Mouse (Mus musculus): ENCODE measurements at regions not wholly inside any gene's neighbourhood (a gene's known extent, or its start where the extent isn't known, plus 50 kb on each side); places are given as distances from the start of the nearest gene placed in this dataset.

DNA sequence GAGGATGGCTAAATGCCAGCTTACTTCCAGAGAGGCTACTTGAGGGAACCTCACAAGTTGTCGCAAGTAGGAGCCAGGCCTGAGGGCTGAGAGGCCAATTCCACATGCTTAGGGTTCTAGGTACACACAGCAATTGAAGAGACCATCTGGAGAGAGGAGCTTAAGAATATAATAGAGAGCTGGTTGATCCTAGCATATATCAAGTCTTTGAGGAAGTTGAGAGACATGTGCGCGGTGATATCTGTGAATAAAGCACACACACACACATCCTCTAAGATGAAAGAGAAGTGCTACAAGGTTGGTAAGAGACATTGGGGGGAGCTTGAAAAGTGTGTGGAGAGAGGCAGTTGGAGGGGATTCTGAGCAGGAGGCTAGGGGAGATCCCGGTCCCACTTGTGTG lies 189.5 kb downstream of the Zfp462 start:
- H3K9me3 ChIP-seq (ENCODE audit: control insufficient read depth, low read length), result no peaks in the 10 kb centered on the region
- H3K9ac ChIP-seq (ENCODE audit: low read length), result no peak overlapping the region
- no peak for ATAC-seq (ENCODE audit: insufficient number of reproducible peaks, insufficient read depth, low FRiP score, low read depth)
- 89% methylated on average over 4 of the region's 4 CpGs for WGBS
- H3K27me3 ChIP-seq (ENCODE audit: control insufficient read depth, insufficient read depth, low read length), result no peaks in the 10 kb centered on the region
- H3K4me3 ChIP-seq (ENCODE audit: control insufficient read depth in 1 of 2, insufficient read depth in 1 of 2, low read depth in 1 of 2, low read length in 2 of 2), result no peak overlapping the region
- H3K4me2 ChIP-seq (ENCODE audit: low read length), result no peak overlapping the region
- H3K27ac ChIP-seq (replicated peaks in 1 of 2; ENCODE audit: control insufficient read depth in 1 of 2, insufficient read depth in 1 of 2, low read depth in 2 of 2, low read length in 2 of 2), result no peak overlapping the region
- H3K36me3 ChIP-seq (ENCODE audit: control insufficient read depth, insufficient read depth, low read length), result no peaks in the 10 kb centered on the region
- H3K4me1 ChIP-seq (ENCODE audit: control insufficient read depth in 2 of 2, insufficient read depth in 2 of 2, low read length in 2 of 2), result no peaks in the 10 kb centered on the region; a peak in 1 of 4 replicates

DNA sequence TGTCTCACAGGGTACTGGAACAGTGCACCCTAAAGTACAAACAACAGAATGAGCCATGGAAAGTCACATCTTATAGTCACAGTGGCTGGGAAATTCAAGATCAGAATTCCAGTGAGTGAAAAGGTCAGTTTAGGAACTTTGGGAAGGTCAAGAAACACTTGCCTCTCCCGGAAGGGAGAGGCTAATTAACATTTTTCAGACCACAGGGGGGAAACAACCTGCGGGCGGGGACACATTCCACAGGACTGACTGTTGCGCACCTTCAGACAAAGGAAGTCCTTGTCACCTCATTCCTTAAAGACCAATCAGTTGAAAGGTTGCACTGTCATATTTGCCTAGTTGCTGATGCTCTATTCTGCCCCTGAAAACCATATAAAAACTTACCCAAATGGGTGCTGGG lies 189.9 kb downstream of the Zfp462 start:
- Histone ChIP-seq H3K9ac (ENCODE audit: low read length) (no peak overlapping the region), H3K27me3 (ENCODE audit: control insufficient read depth, insufficient read depth, low read length) (no peaks in the 10 kb centered on the region), H3K4me3 (ENCODE audit: control insufficient read depth in 1 of 2, insufficient read depth in 1 of 2, low read depth in 1 of 2, low read length in 2 of 2) (no peak overlapping the region), H3K4me1 (ENCODE audit: control insufficient read depth in 2 of 2, insufficient read depth in 2 of 2, low read length in 2 of 2) (no peaks in the 10 kb centered on the region; a peak in 1 of 4 replicates), H3K4me2 (ENCODE audit: low read length) (no peak overlapping the region), H3K27ac (replicated peaks in 1 of 2; ENCODE audit: control insufficient read depth in 1 of 2, insufficient read depth in 1 of 2, low read depth in 2 of 2, low read length in 2 of 2) (no peak overlapping the region), H3K36me3 (ENCODE audit: control insufficient read depth, insufficient read depth, low read length) (no peaks in the 10 kb centered on the region), H3K9me3 (ENCODE audit: control insufficient read depth, low read length) (no peaks in the 10 kb centered on the region)
- 77% methylated on average over 4 of the region's 4 CpGs for WGBS
- ATAC-seq (ENCODE audit: insufficient number of reproducible peaks, insufficient read depth, low FRiP score, low read depth), result no peak

DNA sequence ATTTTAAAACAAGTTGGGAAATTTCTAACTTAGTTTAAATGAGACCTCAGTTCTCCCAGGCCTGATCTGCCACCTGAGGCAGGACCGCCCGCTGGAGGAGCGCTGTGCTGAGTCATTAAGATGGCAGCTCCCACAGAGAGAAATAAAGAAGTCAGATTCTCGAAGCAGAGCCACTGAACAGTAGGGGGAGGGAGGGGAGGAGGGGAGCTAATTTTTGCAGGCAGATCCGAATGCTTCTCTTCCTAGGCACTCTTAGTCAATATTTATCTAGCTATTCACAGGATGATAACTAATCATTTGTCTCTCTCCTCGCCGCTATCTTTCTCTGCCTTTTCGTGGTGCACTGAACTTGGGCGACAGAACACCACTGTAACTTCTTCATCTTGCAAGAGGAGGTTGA lies 191.4 kb downstream of the Zfp462 start:
- H3K9me3 ChIP-seq (ENCODE audit: control insufficient read depth, low read length), result no peaks in the 10 kb centered on the region
- no peak overlapping the region; a peak in 1 of 4 replicates for H3K27ac ChIP-seq (replicated peaks in 1 of 2; ENCODE audit: control insufficient read depth in 1 of 2, insufficient read depth in 1 of 2, low read depth in 2 of 2, low read length in 2 of 2)
- H3K36me3 ChIP-seq (ENCODE audit: control insufficient read depth, insufficient read depth, low read length), result no peaks in the 10 kb centered on the region
- no peak overlapping the region for H3K9ac ChIP-seq (ENCODE audit: low read length)
- H3K4me3 ChIP-seq (ENCODE audit: control insufficient read depth in 1 of 2, insufficient read depth in 1 of 2, low read depth in 1 of 2, low read length in 2 of 2), result no peak overlapping the region
- no peaks in the 10 kb centered on the region; a peak in 1 of 4 replicates for H3K4me1 ChIP-seq (ENCODE audit: control insufficient read depth in 2 of 2, insufficient read depth in 2 of 2, low read length in 2 of 2)
- no peak for ATAC-seq (ENCODE audit: insufficient number of reproducible peaks, insufficient read depth, low FRiP score, low read depth)
- H3K27me3 ChIP-seq (ENCODE audit: control insufficient read depth, insufficient read depth, low read length), result no peaks in the 10 kb centered on the region
- WGBS, result 15% methylated on average over 9 of the region's 9 CpGs
- H3K4me2 ChIP-seq (ENCODE audit: low read length), result no peak overlapping the region

DNA sequence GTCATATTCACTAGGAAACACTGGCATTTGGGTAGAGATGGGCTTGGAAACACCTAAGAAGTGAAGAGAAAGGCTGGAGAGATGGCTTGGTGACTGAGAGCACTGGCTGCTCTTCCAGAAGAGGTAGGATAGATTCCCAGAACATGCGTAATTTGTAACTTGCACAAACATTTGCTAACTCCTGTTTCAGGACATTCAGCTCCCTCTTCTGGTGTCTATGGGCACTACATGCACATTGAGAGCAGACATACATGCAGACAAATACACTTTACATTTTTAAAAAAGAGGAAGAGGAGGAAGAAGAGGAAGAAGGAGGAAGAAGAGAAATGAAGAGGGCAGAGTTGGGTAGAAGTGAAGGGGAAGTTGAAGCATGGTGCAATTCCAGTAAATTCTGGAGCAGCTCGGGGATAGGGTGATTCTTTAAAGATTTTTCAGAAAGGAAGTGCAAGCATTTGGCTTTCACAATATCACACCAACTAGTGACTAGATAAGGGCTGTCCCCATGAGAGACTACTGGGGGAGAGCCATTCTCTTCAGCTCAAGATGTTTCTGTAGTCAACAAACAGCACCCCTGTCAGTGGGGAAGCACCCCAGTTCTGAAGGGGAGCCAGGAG lies 193.0 kb downstream of the Zfp462 start:
- H3K36me3 ChIP-seq (ENCODE audit: control insufficient read depth, insufficient read depth, low read length), result no peaks in the 10 kb centered on the region
- 83% methylated on average over 2 of the region's 2 CpGs for WGBS
- H3K4me1 ChIP-seq (ENCODE audit: control insufficient read depth in 2 of 2, insufficient read depth in 2 of 2, low read length in 2 of 2), result peaks cover 7 to 15% of the 10 kb centered on the region in 2 experiments; a peak in 3 of 4 replicates
- H3K27ac ChIP-seq (replicated peaks in 1 of 2; ENCODE audit: control insufficient read depth in 1 of 2, insufficient read depth in 1 of 2, low read depth in 2 of 2, low read length in 2 of 2), result no peak overlapping the region
- no peak overlapping the region for H3K9ac ChIP-seq (ENCODE audit: low read length)
- ATAC-seq (ENCODE audit: insufficient number of reproducible peaks, insufficient read depth, low FRiP score, low read depth), result no peak
- no peak overlapping the region for H3K4me3 ChIP-seq (ENCODE audit: control insufficient read depth in 1 of 2, insufficient read depth in 1 of 2, low read depth in 1 of 2, low read length in 2 of 2)
- H3K27me3 ChIP-seq (ENCODE audit: control insufficient read depth, insufficient read depth, low read length), result no peaks in the 10 kb centered on the region
- no peak overlapping the region for H3K4me2 ChIP-seq (ENCODE audit: low read length)
- no peaks in the 10 kb centered on the region for H3K9me3 ChIP-seq (ENCODE audit: control insufficient read depth, low read length)

DNA sequence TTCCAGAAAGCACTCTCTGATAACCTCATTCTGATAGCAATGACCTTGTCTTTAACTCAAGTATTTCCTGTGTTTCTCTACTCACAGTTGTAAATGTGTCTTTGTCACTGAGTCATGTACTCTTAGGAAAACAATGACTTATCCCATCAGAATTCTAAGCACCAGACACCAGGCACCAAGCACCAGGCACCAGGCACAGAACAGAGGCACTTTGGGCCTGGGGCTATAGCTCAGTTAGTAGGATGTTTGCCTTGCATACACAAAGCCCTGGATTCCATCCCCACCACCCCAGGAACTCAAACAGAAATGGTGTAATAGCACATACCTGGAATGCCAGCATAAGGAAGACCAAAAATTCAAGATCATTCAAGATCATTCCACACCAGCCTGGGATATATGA lies 196.5 kb downstream of the Zfp462 start:
- no peaks in the 10 kb centered on the region for H3K27me3 ChIP-seq (ENCODE audit: control insufficient read depth, insufficient read depth, low read length)
- no peaks in the 10 kb centered on the region for H3K9me3 ChIP-seq (ENCODE audit: control insufficient read depth, low read length)
- H3K4me3 ChIP-seq (ENCODE audit: control insufficient read depth in 1 of 2, insufficient read depth in 1 of 2, low read depth in 1 of 2, low read length in 2 of 2), result no peak overlapping the region
- H3K27ac ChIP-seq (replicated peaks in 1 of 2; ENCODE audit: control insufficient read depth in 1 of 2, insufficient read depth in 1 of 2, low read depth in 2 of 2, low read length in 2 of 2), result peak overlapping the region in 1 of 2 experiments; percentile 50; a peak in 2 of 4 replicates
- ATAC-seq (ENCODE audit: insufficient number of reproducible peaks, insufficient read depth, low FRiP score, low read depth), result 0 out of 2 replicates have a peak, but pooled peaks have one; percentile 32
- no peak overlapping the region for H3K4me2 ChIP-seq (ENCODE audit: low read length)
- no peak overlapping the region for H3K9ac ChIP-seq (ENCODE audit: low read length)
- peaks cover 8 to 16% of the 10 kb centered on the region in 2 experiments; a peak in 3 of 4 replicates for H3K4me1 ChIP-seq (ENCODE audit: control insufficient read depth in 2 of 2, insufficient read depth in 2 of 2, low read length in 2 of 2)
- H3K36me3 ChIP-seq (ENCODE audit: control insufficient read depth, insufficient read depth, low read length), result no peaks in the 10 kb centered on the region

DNA sequence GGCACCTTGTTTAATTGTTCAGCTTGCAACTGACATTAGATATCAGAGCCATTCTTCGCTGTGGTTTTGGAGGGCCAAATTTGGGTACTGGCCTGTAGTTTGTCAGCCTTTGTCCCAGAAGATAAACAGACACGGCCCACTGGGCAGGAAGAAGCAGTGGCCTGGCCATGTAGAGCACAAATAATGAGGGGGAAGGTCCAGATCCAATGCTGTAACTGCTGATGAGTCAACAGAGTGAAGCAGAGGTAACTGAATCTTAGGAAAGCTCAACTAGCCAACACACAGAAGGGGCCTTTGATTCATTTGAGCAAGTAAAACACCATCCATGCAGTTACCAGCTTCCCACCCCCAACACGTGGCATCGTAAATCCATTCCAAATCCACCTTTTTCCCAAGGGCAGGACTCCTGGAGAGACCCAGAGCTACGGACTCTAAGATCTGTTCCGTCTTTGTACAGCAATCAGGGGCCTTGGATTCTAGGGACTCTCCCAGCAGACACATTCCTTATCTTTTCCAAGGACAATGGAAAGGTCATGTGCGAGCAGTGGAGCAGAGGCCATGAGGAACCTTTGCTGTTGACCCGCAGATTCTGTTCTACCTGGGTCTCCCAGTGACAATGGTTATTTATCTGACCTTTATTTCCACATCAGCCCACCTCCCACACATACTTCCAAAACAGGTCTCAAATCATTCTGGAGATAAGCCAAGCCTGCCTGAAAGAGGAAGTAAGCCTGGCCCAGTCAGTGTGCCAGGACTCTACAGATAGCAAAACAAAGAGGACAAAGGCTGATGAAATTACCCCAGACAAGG lies 197.3 kb downstream of the Zfp462 start:
- H3K27me3 ChIP-seq (ENCODE audit: control insufficient read depth, insufficient read depth, low read length), result no peaks in the 10 kb centered on the region
- H3K36me3 ChIP-seq (ENCODE audit: control insufficient read depth, insufficient read depth, low read length), result no peaks in the 10 kb centered on the region
- H3K9me3 ChIP-seq (ENCODE audit: control insufficient read depth, low read length), result no peaks in the 10 kb centered on the region
- H3K27ac ChIP-seq (replicated peaks in 1 of 2; ENCODE audit: control insufficient read depth in 1 of 2, insufficient read depth in 1 of 2, low read depth in 2 of 2, low read length in 2 of 2), result peak overlapping the region; percentile 48 to 50
- no peak overlapping the region for H3K9ac ChIP-seq (ENCODE audit: low read length)
- peak; percentile 42; the same call in 1 of the 2 replicates for ATAC-seq (ENCODE audit: insufficient number of reproducible peaks, insufficient read depth, low FRiP score, low read depth)
- WGBS, result 45% methylated on average over 8 of the region's 8 CpGs
- no peak overlapping the region for H3K4me3 ChIP-seq (ENCODE audit: control insufficient read depth in 1 of 2, insufficient read depth in 1 of 2, low read depth in 1 of 2, low read length in 2 of 2)
- peaks cover 10 to 16% of the 10 kb centered on the region in 2 experiments; a peak in 3 of 4 replicates for H3K4me1 ChIP-seq (ENCODE audit: control insufficient read depth in 2 of 2, insufficient read depth in 2 of 2, low read length in 2 of 2)
- H3K4me2 ChIP-seq (ENCODE audit: low read length), result no peak overlapping the region

DNA sequence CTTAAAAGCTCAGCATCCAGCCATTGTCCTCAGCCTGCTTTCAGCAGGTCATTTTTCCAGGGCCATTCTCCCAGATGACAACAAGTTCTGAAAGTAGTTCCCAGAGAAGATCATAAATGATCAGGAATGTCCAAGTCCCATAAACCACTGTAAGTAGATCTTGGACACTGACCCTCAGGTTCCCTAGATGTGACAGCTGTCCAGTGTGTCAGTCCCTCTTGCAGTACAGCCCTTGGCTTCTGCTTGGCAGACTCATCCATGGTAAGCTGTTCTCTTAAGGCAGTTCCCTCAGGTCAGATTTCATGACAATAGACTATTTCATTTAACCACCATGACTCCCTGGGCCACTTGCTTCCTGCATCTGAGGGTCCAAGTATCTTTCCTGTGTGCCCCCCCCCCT lies 198.6 kb downstream of the Zfp462 start:
- no peaks in the 10 kb centered on the region for H3K27me3 ChIP-seq (ENCODE audit: control insufficient read depth, insufficient read depth, low read length)
- no peaks in the 10 kb centered on the region for H3K9me3 ChIP-seq (ENCODE audit: control insufficient read depth, low read length)
- H3K4me2 ChIP-seq (ENCODE audit: low read length), result no peak overlapping the region
- no peak overlapping the region for H3K9ac ChIP-seq (ENCODE audit: low read length)
- no peak overlapping the region for H3K4me3 ChIP-seq (ENCODE audit: control insufficient read depth in 1 of 2, insufficient read depth in 1 of 2, low read depth in 1 of 2, low read length in 2 of 2)
- no peak overlapping the region for H3K27ac ChIP-seq (replicated peaks in 1 of 2; ENCODE audit: control insufficient read depth in 1 of 2, insufficient read depth in 1 of 2, low read depth in 2 of 2, low read length in 2 of 2)
- no peaks in the 10 kb centered on the region for H3K36me3 ChIP-seq (ENCODE audit: control insufficient read depth, insufficient read depth, low read length)
- H3K4me1 ChIP-seq (ENCODE audit: control insufficient read depth in 2 of 2, insufficient read depth in 2 of 2, low read length in 2 of 2), result peaks cover 10 to 16% of the 10 kb centered on the region in 2 experiments; a peak in 3 of 4 replicates
- ATAC-seq (ENCODE audit: insufficient number of reproducible peaks, insufficient read depth, low FRiP score, low read depth), result no peak
